Mouse (Mus musculus) ES-Bruce4 (cell line): Measurements from ENCODE around the gene Pigc. TPM values are rescaled to one million over a fixed set of nuclear protein-coding genes. Genes with fewer than 3 reads are reported as not detected.

Experiments used
- H3K27ac ChIP-seq: 2 replicates; pipeline ENCODE4 v1.5.1; 2012; ENCODE audit warnings: low read length, inconsistent platforms; ENCODE audit not compliant: insufficient read depth
- H3K27me3 ChIP-seq: 2 replicates; pipeline ENCODE4 v1.6.1; 2012; ENCODE audit warnings: mild to moderate bottlenecking, low read length, inconsistent platforms; ENCODE audit not compliant: control insufficient read depth, poor library complexity, insufficient read depth, severe bottlenecking
- H3K36me3 ChIP-seq: 2 replicates; pipeline ENCODE4 v1.6.1; 2012; ENCODE audit warnings: inconsistent platforms, mild to moderate bottlenecking, low read length, moderate library complexity; ENCODE audit not compliant: control insufficient read depth, poor library complexity, insufficient read depth, severe bottlenecking
- H3K4me1 ChIP-seq: one replicate; pipeline ENCODE4 v1.8.1; 2011; ENCODE audit warnings: low read length; ENCODE audit not compliant: control insufficient read depth, insufficient read depth
- H3K4me3 ChIP-seq: 2 replicates; pipeline ENCODE4 v1.5.1; 2011; ENCODE audit warnings: low read depth, mild to moderate bottlenecking, low read length
- H3K9ac ChIP-seq: 2 replicates; pipeline ENCODE4 v1.6.1; 2012; ENCODE audit warnings: low read depth, mild to moderate bottlenecking, inconsistent platforms; ENCODE audit not compliant: poor library complexity, severe bottlenecking
- H3K9me3 ChIP-seq: replicated peaks from 2 replicates; pipeline ENCODE4 v1.6.1; 2012; ENCODE audit warnings: mild to moderate bottlenecking, low read length, inconsistent platforms; ENCODE audit not compliant: control insufficient read depth, poor library complexity, insufficient read depth, severe bottlenecking
- CTCF ChIP-seq: IDR thresholded peaks from one replicate; pipeline ENCODE4 v1.8.1; 2011; ENCODE audit warnings: low read depth, low read length
- EP300 ChIP-seq: IDR thresholded peaks from 2 replicates; pipeline ENCODE4 v1.6.1; 2011; ENCODE audit warnings: low read depth, low read length; ENCODE audit not compliant: insufficient read depth
- POLR2A ChIP-seq: IDR thresholded peaks from one replicate; pipeline ENCODE4 v1.8.1; 2011; ENCODE audit warnings: low read length; ENCODE audit not compliant: insufficient read depth
- polyA plus RNA-seq: library from polyadenylated mRNA; stranded (reverse); fragments of >200 nt; gene quantifications from 2 replicates; pipeline ENCODE4 v1.2.4, GENCODE M21; 2011; ENCODE audit warnings: low read depth; ENCODE audit not compliant: missing spikeins, insufficient read depth, insufficient read length

The Pigc gene
- polyA plus RNA-seq = 9.2 and 10.8 TPM in 2 replicates

- Histone ChIP-seq H3K9ac (peak within 1 kb of the TSS; percentile 90), H3K4me3 (peak within 1 kb of the TSS; percentile 88), H3K9me3 (no peaks in the 10 kb centered on the region), H3K4me1 (no peaks in the 10 kb centered on the region), H3K27me3 (no peaks in the 10 kb centered on the region), H3K27ac (no peak within 1 kb of the TSS; the same call in 1 of the 2 replicates), H3K36me3 (no peaks in the 10 kb centered on the region)
- no peak for TF ChIP-seq EP300
- TF ChIP-seq POLR2A = no peak
- TF ChIP-seq CTCF = peak; percentile 84
Observed at GRCm38 (mm10) chr1:161968589-161969407, at the start of gene Pigc. Pigc (plus strand) TSS chr1:161969186.

GRCm38 (mm10) chr1:161919594-161919993, 49.4 kb upstream of the Pigc start:
- no peak overlapping the region for H3K9ac ChIP-seq
- TF ChIP-seq CTCF (no peak), EP300 (no peak), POLR2A (no peak)

GRCm38 (mm10) chr1:161920475-161921454, 48.2 kb upstream of the Pigc start:
- no peak overlapping the region for H3K9ac ChIP-seq
- H3K36me3 ChIP-seq = no peaks in the 10 kb centered on the region
- H3K4me3 ChIP-seq = no peak overlapping the region
- TF ChIP-seq CTCF (no peak), POLR2A (no peak), EP300 (no peak)
- H3K27me3 ChIP-seq = no peaks in the 10 kb centered on the region
- H3K27ac ChIP-seq = no peak overlapping the region
- H3K4me1 ChIP-seq = peaks cover 4% of the 10 kb centered on the region
- H3K9me3 ChIP-seq = peaks cover 6% of the 10 kb centered on the region; the same call in 1 of the 2 replicates

More at GRCm38 (mm10) chr1:161919594-161919993, 49.4 kb upstream of the Pigc start:
- no peak overlapping the region for H3K4me3 ChIP-seq
- H3K9me3 ChIP-seq = peaks cover 6% of the 10 kb centered on the region; the same call in 1 of the 2 replicates
- H3K27me3 ChIP-seq = no peaks in the 10 kb centered on the region
- no peaks in the 10 kb centered on the region for H3K36me3 ChIP-seq
- H3K4me1 ChIP-seq = peaks cover 6% of the 10 kb centered on the region
- peak overlapping the region; percentile 53; the same call in 1 of the 2 replicates for H3K27ac ChIP-seq

- TF ChIP-seq EP300 (no peak), CTCF (no peak), POLR2A (no peak)
Observed at GRCm38 (mm10) chr1:161921928-161922327, 47.1 kb upstream of the Pigc start.

GRCm38 (mm10) chr1:161924321-161924720, 44.7 kb upstream of the Pigc start:
- Histone ChIP-seq H3K36me3 (no peaks in the 10 kb centered on the region), H3K27me3 (no peaks in the 10 kb centered on the region), H3K9ac (no peak overlapping the region), H3K9me3 (no peaks in the 10 kb centered on the region), H3K4me3 (no peak overlapping the region), H3K4me1 (peaks cover 4% of the 10 kb centered on the region), H3K27ac (no peak overlapping the region)
- no peak for TF ChIP-seq CTCF

More at GRCm38 (mm10) chr1:161921928-161922327, 47.1 kb upstream of the Pigc start:
- Histone ChIP-seq H3K27ac (no peak overlapping the region), H3K4me1 (peaks cover 4% of the 10 kb centered on the region), H3K9ac (no peak overlapping the region), H3K27me3 (no peaks in the 10 kb centered on the region), H3K4me3 (no peak overlapping the region), H3K36me3 (no peaks in the 10 kb centered on the region), H3K9me3 (peaks cover 2% of the 10 kb centered on the region; the same call in 1 of the 2 replicates)
